Mouse (Mus musculus) kidney, postnatal 0 days (tissue): ENCODE results near the gene Tmed1. TPM values are rescaled to one million over a fixed set of nuclear protein-coding genes. Genes with fewer than 3 reads are reported as not detected.
"Not testable (repeated sequence)": the region's sequence is repeated elsewhere in the genome, so short reads cannot be mapped to it uniquely, and the experiment has no call there.

Source experiments
- ATAC-seq: fragments of 200-750 bp; cut with Nextera tagmentation; replicated peaks from 2 replicates; pipeline ENCODE4 v1.8.0; 2017; ENCODE audit warnings: low read depth, moderate number of reproducible peaks, moderate TSS enrichment, moderate library complexity; ENCODE audit not compliant: low FRiP score
- DNase-seq: peaks from one replicate; pipeline ENCODE4 v3.0.0-alpha.2; 2016; ENCODE audit warnings: low spot score
- H3K27ac ChIP-seq: fragments of 300-500 bp; sonication (generic); 2 replicates; pipeline ENCODE4 v1.5.1; 2014; ENCODE audit warnings: mild to moderate bottlenecking
- H3K27me3 ChIP-seq: fragments of 300-500 bp; sonication (generic); 2 replicates; pipeline ENCODE4 v1.6.1; 2014; ENCODE audit warnings: low read length, mixed read lengths; ENCODE audit not compliant: insufficient read depth
- H3K36me3 ChIP-seq: fragments of 300-500 bp; sonication (generic); 2 replicates; pipeline ENCODE4 v1.6.1; 2014; ENCODE audit warnings: low read length, mixed read lengths; ENCODE audit not compliant: insufficient read depth
- H3K4me1 ChIP-seq: fragments of 300-500 bp; sonication (generic); replicated peaks from 2 replicates; pipeline ENCODE4 v1.6.1; 2014; ENCODE audit warnings: antibody characterized with exemption, low read length, mixed read lengths; ENCODE audit not compliant: insufficient read depth
- H3K4me2 ChIP-seq: fragments of 300-500 bp; sonication (generic); 2 replicates; pipeline ENCODE4 v1.6.1; 2014; ENCODE audit warnings: mild to moderate bottlenecking, low read length, moderate library complexity, mixed read lengths
- H3K4me3 ChIP-seq: fragments of 300-500 bp; sonication (generic); replicated peaks from 2 replicates; pipeline ENCODE4 v1.5.1; 2014; ENCODE audit warnings: low read depth, low read length
- H3K9ac ChIP-seq: fragments of 300-500 bp; sonication (generic); 2 replicates; pipeline ENCODE4 v1.6.1; 2014; ENCODE audit warnings: low read depth, low read length
- H3K9me3 ChIP-seq: fragments of 300-500 bp; sonication (generic); replicated peaks from 2 replicates; pipeline ENCODE4 v1.6.1; 2016; ENCODE audit warnings: low read length, inconsistent platforms, mixed read lengths
- CTCF ChIP-seq: IDR thresholded peaks from 2 replicates; pipeline ENCODE4 v1.5.1; 2016; ENCODE audit warnings: antibody characterized with exemption, low read depth, mild to moderate bottlenecking, moderate library complexity
- whole genome bisulfite sequencing: fragments of 180-500 bp; shearing (Covaris S2); extraction: QIAGEN DNeasy Blood & Tissue Kit; methylation state at CpG from one replicate; pipeline ENCODE4 v1.1.7; 2014; 5-methylcytosine and 5-hydroxymethylcytosine counted together
- polyA plus RNA-seq: library from polyadenylated mRNA; unstranded; fragments of >200 nt; fragmentation: Nextera tagmentation; extraction: Ambion mirVana; gene quantifications from 2 replicates; pipeline ENCODE4 v1.2.1, GENCODE M21; 2015

Tmed1 gene
- polyA plus RNA-seq, 1 experiment from 2014 or later, result 131 TPM

GRCm38 (mm10) chr9:21525937-21526633 is 16.0 kb upstream of the Tmed1 start, which contains the start of gene AB124611:
TSS of gene AB124611 (plus strand) at chr9:21526176.
- H3K36me3 ChIP-seq, result no peaks in the 10 kb centered on the region
- H3K4me2 ChIP-seq, result no peak within 1 kb of the TSS
- DNase-seq, result no peak
- H3K4me3 ChIP-seq, result no peak within 1 kb of the TSS
- TF ChIP-seq CTCF, result no peak
- 60% methylated on average over 14 of the region's 14 CpGs for WGBS
- no peaks in the 10 kb centered on the region for H3K4me1 ChIP-seq
- H3K27ac ChIP-seq, result no peak within 1 kb of the TSS
- no peaks in the 10 kb centered on the region for H3K27me3 ChIP-seq
- no peak within 1 kb of the TSS for H3K9ac ChIP-seq
- ATAC-seq, result no peak
- no peaks in the 10 kb centered on the region for H3K9me3 ChIP-seq

DNA sequence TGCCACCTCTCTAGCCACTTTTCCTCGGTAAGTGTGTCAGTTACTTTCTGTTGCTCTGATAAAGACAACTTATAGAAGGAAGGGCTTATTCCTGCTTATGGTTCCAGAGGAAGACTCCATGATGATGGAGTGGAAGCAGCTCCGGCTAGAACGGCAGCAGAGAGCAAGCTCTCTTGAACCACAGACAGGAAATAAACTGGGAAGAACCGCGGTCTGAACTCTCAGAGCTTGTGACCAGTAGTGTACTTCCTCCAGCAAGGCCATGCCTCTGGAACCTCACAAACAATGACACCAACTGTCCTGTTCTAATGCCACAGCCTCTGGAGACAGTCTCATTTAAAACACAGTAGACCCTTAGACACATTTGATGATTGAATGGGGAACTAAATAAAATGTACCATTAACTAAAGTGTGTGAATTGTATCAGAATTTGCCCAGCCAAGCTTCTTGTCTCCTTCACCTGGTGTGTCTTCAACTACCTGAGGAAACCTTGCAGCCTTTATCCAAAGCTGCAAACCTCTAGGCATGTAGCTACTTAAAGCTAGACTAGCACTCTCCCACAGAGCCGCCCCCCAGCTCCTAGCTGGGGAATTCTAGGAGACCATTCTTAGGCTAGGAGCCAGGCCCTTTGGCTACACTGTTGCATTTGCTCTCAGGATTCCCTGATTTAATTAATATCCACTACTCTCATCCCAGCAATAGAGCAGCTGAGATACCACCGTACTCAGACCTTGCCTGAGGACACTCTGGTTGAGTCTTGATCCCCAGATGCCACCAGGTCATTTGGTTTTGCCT is 15.3 kb upstream of the Tmed1 start:
- Histone ChIP-seq H3K9me3 (no peaks in the 10 kb centered on the region), H3K4me2 (no peak overlapping the region), H3K27ac (no peak overlapping the region), H3K4me1 (no peaks in the 10 kb centered on the region), H3K27me3 (no peaks in the 10 kb centered on the region), H3K36me3 (no peaks in the 10 kb centered on the region), H3K4me3 (no peak overlapping the region), H3K9ac (no peak overlapping the region)
- DNase-seq (no peak), ATAC-seq (no peak)
- no peak for TF ChIP-seq CTCF
- WGBS, result 72% methylated on average over 7 of the region's 7 CpGs

- H3K27me3 ChIP-seq, H3K4me2 ChIP-seq, H3K4me1 ChIP-seq, H3K4me3 ChIP-seq, H3K9me3 ChIP-seq, DNase-seq, H3K36me3 ChIP-seq, H3K9ac ChIP-seq, ATAC-seq, H3K27ac ChIP-seq: not testable (repeated sequence)
- 84% methylated on average over 6 of the region's 6 CpGs for WGBS
Measured at GRCm38 (mm10) chr9:21518690-21519089, 8.6 kb upstream of the Tmed1 start.

DNA sequence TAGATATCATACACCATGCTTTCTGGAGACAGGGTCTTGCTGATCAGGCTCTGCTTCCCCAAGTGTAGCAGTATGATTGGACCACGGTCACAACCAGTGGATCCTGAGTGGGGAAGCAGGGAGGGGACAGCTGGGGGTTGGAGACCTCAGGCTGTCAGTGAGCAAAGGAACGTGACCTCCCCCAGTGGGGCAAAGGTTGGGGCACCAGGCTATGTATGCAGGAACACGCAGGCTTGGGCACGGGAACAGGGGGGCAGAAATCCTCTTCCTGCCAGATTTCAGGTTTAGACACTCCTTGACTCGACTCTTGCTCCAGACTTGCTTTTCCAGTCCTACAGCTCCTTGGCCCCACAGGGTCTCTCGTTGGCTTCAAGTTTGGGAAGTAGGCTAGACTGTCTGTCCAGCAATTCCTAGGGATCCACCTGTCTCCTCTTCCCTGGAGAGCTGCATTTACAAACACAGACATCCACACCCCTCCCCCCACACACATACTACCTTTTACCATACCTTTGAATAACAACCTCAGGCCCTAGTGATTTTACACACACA is 8.0 kb upstream of the Tmed1 start:
- no peaks in the 10 kb centered on the region for H3K9me3 ChIP-seq
- no peaks in the 10 kb centered on the region for H3K36me3 ChIP-seq
- no peaks in the 10 kb centered on the region for H3K27me3 ChIP-seq
- no peak overlapping the region for H3K27ac ChIP-seq
- no peak for ATAC-seq
- no peak overlapping the region for H3K4me2 ChIP-seq
- H3K4me3 ChIP-seq, result no peak overlapping the region
- WGBS, result 49% methylated on average over 6 of the region's 6 CpGs
- DNase-seq, result no peak
- TF ChIP-seq CTCF, result no peak
- H3K9ac ChIP-seq, result no peak overlapping the region
- no peaks in the 10 kb centered on the region for H3K4me1 ChIP-seq

DNA sequence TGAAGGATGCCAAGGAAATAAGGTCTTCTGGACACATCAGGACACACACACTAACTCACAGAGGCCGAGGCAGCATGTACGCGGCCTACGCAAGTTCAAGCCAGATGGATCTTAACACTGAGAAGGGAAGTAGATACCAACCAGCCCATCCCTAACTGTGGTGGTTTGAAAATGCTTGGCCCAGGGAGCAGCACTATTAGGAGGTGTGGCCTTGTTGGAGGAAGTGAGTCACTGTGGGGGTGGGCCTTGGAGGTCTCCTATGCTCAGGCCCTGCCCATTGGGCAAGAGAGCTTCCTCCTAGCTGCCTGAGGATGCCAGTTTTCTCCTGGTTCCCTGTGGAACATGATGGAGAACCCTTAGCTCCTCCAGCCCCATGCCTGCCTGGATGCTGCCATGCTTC is 3.4 kb upstream of the Tmed1 start:
- TF ChIP-seq CTCF, result no peak
- no peaks in the 10 kb centered on the region for H3K9me3 ChIP-seq
- H3K9ac ChIP-seq, result no peak overlapping the region
- no peak overlapping the region for H3K27ac ChIP-seq
- no peak overlapping the region for H3K4me3 ChIP-seq
- H3K4me2 ChIP-seq, result no peak overlapping the region
- 100% methylated on average over 4 of the region's 4 CpGs for WGBS
- no peak for DNase-seq
- no peaks in the 10 kb centered on the region for H3K27me3 ChIP-seq
- no peaks in the 10 kb centered on the region for H3K36me3 ChIP-seq
- H3K4me1 ChIP-seq, result 0 out of 2 replicates have a peak, but pooled peaks cover 7% of the 10 kb centered on the region
- no peak for ATAC-seq

DNA sequence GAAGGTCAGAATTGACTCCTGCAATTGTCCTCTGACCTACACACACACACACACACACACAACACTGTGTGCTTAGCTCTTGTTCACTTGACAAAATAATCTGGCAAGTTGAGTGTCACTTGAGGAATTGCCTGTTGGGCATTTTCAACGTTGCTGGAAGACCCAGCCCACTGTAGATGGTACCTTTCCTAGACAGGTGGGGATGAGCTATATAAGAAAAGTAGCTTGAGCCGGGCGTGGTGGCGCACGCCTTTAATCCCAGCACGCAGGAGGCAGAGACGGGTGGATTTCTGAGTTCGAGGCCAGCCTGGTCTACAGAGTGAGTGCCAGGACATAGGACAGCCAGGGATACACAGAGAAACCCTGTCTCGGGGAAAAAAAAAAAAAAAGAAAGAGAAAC is 1.0 kb upstream of the Tmed1 start:
- Histone ChIP-seq H3K36me3 (peaks cover 13% of the 10 kb centered on the region; the same call in 1 of the 2 replicates), H3K4me3 (0 out of 2 replicates have a peak overlapping the region, but pooled peaks have one; percentile 68), H3K4me1 (0 out of 2 replicates have a peak, but pooled peaks cover 7% of the 10 kb centered on the region), H3K9me3 (no peaks in the 10 kb centered on the region), H3K4me2 (peak overlapping the region; percentile 64), H3K27ac (peak overlapping the region; percentile 87; the same call in 1 of the 2 replicates), H3K9ac (peak overlapping the region; percentile 69; the same call in 1 of the 2 replicates), H3K27me3 (no peaks in the 10 kb centered on the region)
- no peak for TF ChIP-seq CTCF
- ATAC-seq (no peak), DNase-seq (no peak)
- WGBS, result 78% methylated on average over 9 of the region's 9 CpGs
